In the genomic region with DNA sequence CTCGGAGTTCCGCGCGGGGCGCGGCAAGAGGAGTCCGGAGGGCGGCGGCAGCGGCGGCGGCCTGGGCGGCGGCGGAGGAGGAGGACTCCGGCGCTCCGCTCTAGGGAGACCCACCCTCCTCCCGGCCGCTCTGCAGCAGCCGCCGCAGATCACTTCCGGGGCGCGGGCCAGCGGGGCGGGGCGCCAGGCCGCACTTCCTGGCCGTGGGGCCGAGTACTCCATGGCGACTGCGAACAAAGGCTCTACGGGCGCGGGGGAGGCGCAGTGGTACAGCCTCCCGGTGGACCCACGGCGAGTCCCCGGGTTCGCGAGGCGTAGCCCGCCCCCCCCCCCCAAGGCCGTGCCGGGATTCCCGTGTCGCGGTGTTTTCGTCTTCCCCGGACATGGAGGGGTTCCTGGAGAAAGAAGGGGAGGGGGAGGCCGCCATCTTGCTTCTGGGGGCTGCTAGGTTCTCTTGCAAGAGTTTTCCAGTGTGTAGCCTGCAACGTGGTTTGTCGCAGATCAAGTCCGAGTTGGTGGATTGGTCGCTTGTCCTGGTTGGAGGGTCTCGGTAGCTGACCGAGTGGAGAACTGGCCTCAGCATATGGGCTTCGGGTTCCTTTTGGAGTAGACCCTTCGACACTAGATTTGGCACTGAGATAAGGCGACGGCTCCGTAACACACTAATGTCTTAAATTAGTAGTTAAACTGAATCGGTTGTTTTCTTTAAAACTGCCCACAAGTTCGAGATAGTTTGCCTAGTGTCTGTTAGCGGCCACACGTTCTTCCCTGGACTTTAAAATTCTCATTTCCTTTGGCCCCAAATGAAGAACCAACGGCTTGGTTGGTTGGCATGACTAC, we compare ENCODE assay signal across 8 mouse cellular contexts. TPM values are rescaled to one million over a fixed set of nuclear protein-coding genes. Genes with fewer than 3 reads are reported as not detected.
DNase-seq lines count a peak whose midpoint lies in the region; ATAC-seq lines count a peak whose summit lies in the region.

Gene Rala, minus strand, starts transcription at position 162 of the 840 bp plus-strand sequence.

- H3K4me2 ChIP-seq in heart, embryonic 15.5 days = peak within 1 kb of the TSS; percentile 76
- peak within 1 kb of the TSS; percentile 87 for H3K4me2 ChIP-seq in liver, embryonic 15.5 days
- peak within 1 kb of the TSS; percentile 78 for H3K4me2 ChIP-seq in neural tube, embryonic 12.5 days (replicated peaks)

- H3K27me3 ChIP-seq in forebrain, embryonic 10.5 days (ENCODE audit: poor library complexity, severe bottlenecking) = no peaks in the 10 kb centered on the region; the same call in 1 of the 2 replicates
- no peaks in the 10 kb centered on the region for H3K27me3 ChIP-seq in heart, embryonic 15.5 days
- peaks cover 13% of the 10 kb centered on the region for H3K27me3 ChIP-seq in liver, embryonic 15.5 days
- no peaks in the 10 kb centered on the region for H3K27me3 ChIP-seq in neural tube, embryonic 12.5 days (replicated peaks)

- H3K27ac ChIP-seq in forebrain, embryonic 10.5 days = peak within 1 kb of the TSS; percentile 99
- H3K27ac ChIP-seq in heart, embryonic 15.5 days = peak within 1 kb of the TSS; percentile 84
- peak within 1 kb of the TSS; percentile 67 for H3K27ac ChIP-seq in liver, embryonic 15.5 days (replicated peaks)
- H3K27ac ChIP-seq in neural tube, embryonic 12.5 days = peak within 1 kb of the TSS; percentile 94

- no peaks in the 10 kb centered on the region for H3K9me3 ChIP-seq in forebrain, embryonic 10.5 days
- no peaks in the 10 kb centered on the region for H3K9me3 ChIP-seq in heart, embryonic 15.5 days (replicated peaks)
- no peaks in the 10 kb centered on the region for H3K9me3 ChIP-seq in liver, embryonic 15.5 days (replicated peaks)
- H3K9me3 ChIP-seq in neural tube, embryonic 12.5 days = no peaks in the 10 kb centered on the region

- peak within 1 kb of the TSS; percentile 93 for H3K4me3 ChIP-seq in forebrain, embryonic 10.5 days
- peak within 1 kb of the TSS; percentile 90 for H3K4me3 ChIP-seq in heart, embryonic 15.5 days
- H3K4me3 ChIP-seq in liver, embryonic 15.5 days (replicated peaks) = peak within 1 kb of the TSS; percentile 81
- peak within 1 kb of the TSS; percentile 95 for H3K4me3 ChIP-seq in neural tube, embryonic 12.5 days

- peaks cover 15% of the 10 kb centered on the region for H3K36me3 ChIP-seq in forebrain, embryonic 10.5 days (replicated peaks)
- H3K36me3 ChIP-seq in heart, embryonic 15.5 days = no peaks in the 10 kb centered on the region
- H3K36me3 ChIP-seq in liver, embryonic 15.5 days (replicated peaks) = no peaks in the 10 kb centered on the region
- no peaks in the 10 kb centered on the region for H3K36me3 ChIP-seq in neural tube, embryonic 12.5 days

- peak within 1 kb of the TSS; percentile 86 for H3K9ac ChIP-seq in heart, embryonic 15.5 days
- H3K9ac ChIP-seq in liver, embryonic 15.5 days = peak within 1 kb of the TSS; percentile 67
- peak within 1 kb of the TSS; percentile 96 for H3K9ac ChIP-seq in neural tube, embryonic 12.5 days

- peak; percentile 60 for DNase-seq in c-Kit-negative CD71-positive TER-119-positive erythroid progenitor cells, embryonic 14.5 days (ENCODE audit: low read depth, low spot score)
- DNase-seq in forebrain, embryonic 10.5 days (ENCODE audit: extremely low spot score, low spot score) = peak; percentile 90
- peak; percentile 95 to 97 for DNase-seq in kidney, postnatal 36 days
- peak; percentile 77 for DNase-seq in telencephalon, adult 2 months (ENCODE audit: low read depth, low spot score)

- peaks cover 16% of the 10 kb centered on the region for H3K4me1 ChIP-seq in forebrain, embryonic 10.5 days
- H3K4me1 ChIP-seq in heart, embryonic 15.5 days (replicated peaks) = peaks cover 6% of the 10 kb centered on the region; the same call in 1 of the 2 replicates
- H3K4me1 ChIP-seq in liver, embryonic 15.5 days (replicated peaks) = peaks cover 16% of the 10 kb centered on the region
- H3K4me1 ChIP-seq in neural tube, embryonic 12.5 days = peaks cover 15% of the 10 kb centered on the region

- ATAC-seq in CD4-positive, CD25-positive, alpha-beta regulatory T cell, adult 4 months = peak; percentile 96
- peak; percentile 99 for ATAC-seq in heart, embryonic 15.5 days (replicated peaks; ENCODE audit: insufficient number of reproducible peaks, insufficient read depth, low FRiP score, low read depth)
- ATAC-seq in liver, embryonic 15.5 days (ENCODE audit: insufficient read depth) = peak; percentile 99
- peak; percentile 100 for ATAC-seq in neural tube, embryonic 12.5 days (ENCODE audit: low FRiP score, low read depth)

- 8% methylated on average over 69 of the region's 69 CpGs for WGBS in forebrain, embryonic 10.5 days
- 7% methylated on average over 49 of the region's 69 CpGs for whole genome bisulfite sequencing in heart, embryonic 15.5 days
- 6% methylated on average over 65 of the region's 69 CpGs for WGBS in liver, embryonic 15.5 days (ENCODE audit: insufficient replicate concordance)
- WGBS in neural tube, embryonic 12.5 days = 9% methylated on average over 59 of the region's 69 CpGs

RNA-seq across cellular contexts. Expression of gene Rala, which starts in this region (rescaled TPM):
- polyA plus RNA-seq in CD4-positive, CD25-positive, alpha-beta regulatory T cell, adult 4 months (2017; shearing (Covaris generic)) = 1 to 10 TPM; 3.8 to 5.1 TPM
- polyA plus RNA-seq in forebrain, embryonic 10.5 days (2016; fragmentation: Nextera tagmentation; extraction: Ambion mirVana) = 101 and 103 TPM in 2 replicates
- polyA plus RNA-seq in heart, embryonic 15.5 days (2015; fragmentation: Nextera tagmentation; extraction: Ambion mirVana) = 78.8 and 85.1 TPM in 2 replicates
- polyA plus RNA-seq in liver, embryonic 15.5 days (2015; fragmentation: Nextera tagmentation; extraction: Ambion mirVana) = 18.2 TPM in 2 replicates
- 152 and 156 TPM in 2 replicates for polyA plus RNA-seq in neural tube, embryonic 12.5 days (2016; fragmentation: Nextera tagmentation; extraction: Ambion mirVana)

Comparison
In these comparisons a context has a peak if more than half of its experiments do, and no peak if none do; other contexts are left out.
1. Peak in every context shown above with its lines: DNase-seq, ATAC-seq, H3K4me3 ChIP-seq and H3K27ac ChIP-seq.